Mouse (Mus musculus) liver, embryonic 12.5 days (tissue): ENCODE data around the gene Cadps2. TPM values are rescaled to one million over a fixed set of nuclear protein-coding genes. Genes with fewer than 3 reads are reported as not detected.

Experiments used
- ATAC-seq: fragments of 200-750 bp; cut with Nextera tagmentation; 2 replicates; pipeline ENCODE4 v1.8.0; 2017; ENCODE audit warnings: moderate number of reproducible peaks, mild to moderate bottlenecking, moderate library complexity
- H3K27ac ChIP-seq: fragments of 300-500 bp; sonication (generic); 2 replicates; pipeline ENCODE4 v1.5.1; 2016; ENCODE audit warnings: mild to moderate bottlenecking
- H3K27me3 ChIP-seq: fragments of 300-500 bp; sonication (generic); replicated peaks from 2 replicates; pipeline ENCODE4 v1.6.1; 2016; ENCODE audit warnings: mild to moderate bottlenecking, moderate library complexity
- H3K36me3 ChIP-seq: fragments of 300-500 bp; sonication (generic); 2 replicates; pipeline ENCODE4 v1.6.1; 2016; ENCODE audit warnings: mild to moderate bottlenecking, moderate library complexity
- H3K4me1 ChIP-seq: fragments of 300-500 bp; sonication (generic); 2 replicates; pipeline ENCODE4 v1.6.1; 2016
- H3K4me2 ChIP-seq: fragments of 300-500 bp; sonication (generic); 2 replicates; pipeline ENCODE4 v1.6.1; 2016; ENCODE audit warnings: mild to moderate bottlenecking, moderate library complexity
- H3K4me3 ChIP-seq: fragments of 300-500 bp; sonication (generic); 2 replicates; pipeline ENCODE4 v1.5.1; 2016; ENCODE audit warnings: mild to moderate bottlenecking, moderate library complexity
- H3K9ac ChIP-seq: fragments of 300-500 bp; sonication (generic); 2 replicates; pipeline ENCODE4 v1.6.1; 2016; ENCODE audit warnings: mild to moderate bottlenecking, moderate library complexity
- H3K9me3 ChIP-seq: fragments of 300-500 bp; sonication (generic); replicated peaks from 2 replicates; pipeline ENCODE4 v1.6.1; 2016; ENCODE audit warnings: mild to moderate bottlenecking, moderate library complexity
- WGBS: fragments of 180-500 bp; shearing (Covaris S2); methylation state at CpG from one replicate; pipeline ENCODE4 v1.1.7; 2016; ENCODE audit not compliant: insufficient replicate concordance; 5-methylcytosine and 5-hydroxymethylcytosine counted together
- polyA plus RNA-seq: library from polyadenylated mRNA; unstranded; fragments of >200 nt; fragmentation: Nextera tagmentation; extraction: Ambion mirVana; gene quantifications from 2 replicates; pipeline ENCODE4 v1.2.1, GENCODE M21; 2016

The Cadps2 gene
- polyA plus RNA-seq, 1 experiment from 2014 or later = 0.11 TPM

GRCm38 (mm10) chr6:23314291-23314690, 524.9 kb downstream of the Cadps2 start:
- no peak overlapping the region for H3K27ac ChIP-seq
- H3K4me3 ChIP-seq = no peak overlapping the region
- H3K4me1 ChIP-seq = no peaks in the 10 kb centered on the region
- no peak for ATAC-seq
- WGBS = 69% methylated on average over 5 of the region's 5 CpGs
- no peaks in the 10 kb centered on the region for H3K36me3 ChIP-seq
- H3K9ac ChIP-seq = no peak overlapping the region
- no peak overlapping the region for H3K4me2 ChIP-seq
- H3K27me3 ChIP-seq = no peaks in the 10 kb centered on the region
- H3K9me3 ChIP-seq = no peaks in the 10 kb centered on the region

DNA sequence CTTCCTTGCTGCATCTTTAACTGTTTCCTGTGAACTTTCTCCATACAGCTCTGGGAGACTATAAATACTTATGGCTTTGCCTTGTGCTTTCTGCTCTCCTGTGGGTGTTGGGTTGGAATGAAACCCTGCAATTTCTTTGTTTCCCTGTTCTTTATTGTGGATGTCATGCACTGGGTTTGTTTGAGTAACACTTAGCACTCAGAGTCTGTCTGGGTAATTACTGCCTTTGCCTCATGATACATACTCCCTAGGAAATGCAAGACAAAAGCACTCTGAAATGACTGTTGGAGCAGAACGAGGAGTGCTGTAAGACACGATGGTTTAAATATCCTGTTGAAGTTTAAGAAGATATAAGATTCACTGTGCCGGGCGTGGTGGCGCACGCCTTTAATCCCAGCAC, 533.2 kb downstream of the Cadps2 start:
- no peak overlapping the region for H3K9ac ChIP-seq
- WGBS = 79% methylated on average over 6 of the region's 6 CpGs
- no peaks in the 10 kb centered on the region for H3K9me3 ChIP-seq
- H3K27me3 ChIP-seq = no peaks in the 10 kb centered on the region
- H3K4me1 ChIP-seq = no peaks in the 10 kb centered on the region
- ATAC-seq = no peak
- H3K4me3 ChIP-seq = no peak overlapping the region
- no peaks in the 10 kb centered on the region for H3K36me3 ChIP-seq
- no peak overlapping the region for H3K4me2 ChIP-seq
- no peak overlapping the region for H3K27ac ChIP-seq

- no peaks in the 10 kb centered on the region for H3K27me3 ChIP-seq
These were observed 540.6 kb downstream of the Cadps2 start for GRCm38 (mm10) chr6:23298596-23298995.

DNA sequence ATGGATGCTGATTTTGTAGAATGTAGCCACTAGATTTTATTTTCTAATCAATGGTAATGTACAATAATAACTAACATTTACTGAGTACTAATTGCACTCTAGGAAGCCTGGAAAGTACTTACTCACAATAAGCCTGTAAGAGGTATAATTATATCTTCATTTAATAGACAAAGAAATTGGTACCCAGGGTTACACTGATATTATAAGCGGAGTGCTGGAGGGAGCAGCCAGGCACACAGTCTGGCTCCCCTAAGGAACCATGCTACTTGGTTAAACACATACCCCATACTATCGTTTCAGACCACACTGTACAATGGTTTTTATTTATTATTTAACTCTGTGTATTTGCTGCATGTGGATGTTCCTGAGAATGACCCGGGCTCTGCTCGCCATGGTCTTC, 544.5 kb downstream of the Cadps2 start:
- H3K27ac ChIP-seq = no peak overlapping the region
- H3K9ac ChIP-seq = no peak overlapping the region
- H3K36me3 ChIP-seq = no peaks in the 10 kb centered on the region
- H3K4me2 ChIP-seq = no peak overlapping the region
- no peaks in the 10 kb centered on the region for H3K9me3 ChIP-seq
- ATAC-seq = no peak
- no peak overlapping the region for H3K4me3 ChIP-seq
- H3K4me1 ChIP-seq = no peaks in the 10 kb centered on the region
- 70% methylated on average over 4 of the region's 4 CpGs for WGBS
- no peaks in the 10 kb centered on the region for H3K27me3 ChIP-seq

More at GRCm38 (mm10) chr6:23298596-23298995, 540.6 kb downstream of the Cadps2 start:
- Histone ChIP-seq H3K36me3 (no peaks in the 10 kb centered on the region), H3K27ac (no peak overlapping the region), H3K9ac (no peak overlapping the region), H3K4me3 (no peak overlapping the region), H3K4me1 (no peaks in the 10 kb centered on the region), H3K4me2 (no peak overlapping the region), H3K9me3 (no peaks in the 10 kb centered on the region)
- ATAC-seq = no peak
- 69% methylated on average over 2 of the region's 2 CpGs for WGBS

DNA sequence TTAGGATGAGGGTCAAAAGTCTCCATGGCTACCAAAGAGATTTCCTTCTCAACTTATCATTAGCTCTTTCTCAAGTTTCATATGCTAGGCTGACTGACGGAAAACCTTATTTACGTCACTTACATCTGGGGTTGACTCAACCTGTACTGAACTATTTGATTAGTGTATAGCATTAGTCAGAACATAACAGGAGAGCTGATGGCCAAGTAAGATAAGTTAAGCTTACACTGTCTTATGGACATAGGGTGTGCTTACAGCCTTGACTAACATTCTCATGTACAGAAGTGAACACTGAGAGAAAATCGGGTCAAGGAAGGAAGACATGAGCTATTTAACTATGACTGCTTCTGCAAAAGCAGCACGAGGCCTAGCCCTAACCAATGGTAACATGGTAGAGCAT, 550.5 kb downstream of the Cadps2 start:
- WGBS = 63% methylated on average over 4 of the region's 4 CpGs
- Histone ChIP-seq H3K4me1 (no peaks in the 10 kb centered on the region), H3K9ac (no peak overlapping the region)

GRCm38 (mm10) chr6:23281514-23281820, 557.8 kb downstream of the Cadps2 start:
- Histone ChIP-seq H3K36me3 (no peaks in the 10 kb centered on the region), H3K27me3 (no peaks in the 10 kb centered on the region), H3K4me3 (no peak overlapping the region), H3K27ac (no peak overlapping the region), H3K4me1 (no peaks in the 10 kb centered on the region), H3K9ac (no peak overlapping the region), H3K4me2 (no peak overlapping the region), H3K9me3 (no peaks in the 10 kb centered on the region)
- WGBS = 49% methylated on average over 9 of the region's 9 CpGs
- no peak for ATAC-seq

More for the DNA sequence above, 550.5 kb downstream of the Cadps2 start:
- H3K4me3 ChIP-seq = no peak overlapping the region
- H3K9me3 ChIP-seq = no peaks in the 10 kb centered on the region
- H3K27me3 ChIP-seq = no peaks in the 10 kb centered on the region
- H3K36me3 ChIP-seq = no peaks in the 10 kb centered on the region
- H3K27ac ChIP-seq = no peak overlapping the region
- no peak for ATAC-seq
- no peak overlapping the region for H3K4me2 ChIP-seq

- H3K9me3 ChIP-seq = no peaks in the 10 kb centered on the region
- H3K4me2 ChIP-seq = no peak overlapping the region
- H3K4me3 ChIP-seq = no peak overlapping the region
- H3K4me1 ChIP-seq = no peaks in the 10 kb centered on the region
- H3K9ac ChIP-seq = no peak overlapping the region
- ATAC-seq = no peak
- 49% methylated on average over 15 of the region's 15 CpGs for WGBS
- no peaks in the 10 kb centered on the region for H3K36me3 ChIP-seq
- H3K27me3 ChIP-seq = no peaks in the 10 kb centered on the region
- no peak overlapping the region for H3K27ac ChIP-seq
These were observed 558.3 kb downstream of the Cadps2 start for GRCm38 (mm10) chr6:23280811-23281513.

GRCm38 (mm10) chr6:23273483-23273882, 565.7 kb downstream of the Cadps2 start:
- no peaks in the 10 kb centered on the region for H3K4me1 ChIP-seq
- no peak overlapping the region for H3K4me2 ChIP-seq
- H3K9ac ChIP-seq = no peak overlapping the region
- H3K36me3 ChIP-seq = no peaks in the 10 kb centered on the region
- no peaks in the 10 kb centered on the region for H3K9me3 ChIP-seq
- WGBS = 71% methylated on average over 4 of the region's 4 CpGs
- ATAC-seq = no peak
- no peak overlapping the region for H3K27ac ChIP-seq
- no peak overlapping the region for H3K4me3 ChIP-seq
- H3K27me3 ChIP-seq = peaks cover 8% of the 10 kb centered on the region; the same call in 1 of the 2 replicates

DNA sequence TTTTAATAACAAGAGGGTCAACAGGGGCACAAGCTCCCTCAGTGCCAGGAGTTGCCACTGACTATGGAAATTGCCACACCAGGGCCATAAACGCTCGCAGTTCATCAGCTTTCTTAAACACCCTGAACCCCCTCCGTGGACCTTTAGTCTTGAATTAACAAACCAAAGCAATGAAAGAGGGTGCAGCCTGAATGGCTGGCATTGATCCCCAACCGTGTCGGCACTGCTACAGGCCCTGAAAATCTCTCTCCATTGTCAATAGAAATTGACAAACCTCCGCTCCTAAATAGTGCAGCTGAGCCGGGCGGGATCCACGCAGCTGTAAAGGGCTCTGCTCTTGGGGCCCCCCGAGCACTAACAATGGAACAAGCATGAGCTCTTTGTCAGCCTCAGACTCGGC, 566.2 kb downstream of the Cadps2 start:
- 21% methylated on average over 11 of the region's 11 CpGs for WGBS

DNA sequence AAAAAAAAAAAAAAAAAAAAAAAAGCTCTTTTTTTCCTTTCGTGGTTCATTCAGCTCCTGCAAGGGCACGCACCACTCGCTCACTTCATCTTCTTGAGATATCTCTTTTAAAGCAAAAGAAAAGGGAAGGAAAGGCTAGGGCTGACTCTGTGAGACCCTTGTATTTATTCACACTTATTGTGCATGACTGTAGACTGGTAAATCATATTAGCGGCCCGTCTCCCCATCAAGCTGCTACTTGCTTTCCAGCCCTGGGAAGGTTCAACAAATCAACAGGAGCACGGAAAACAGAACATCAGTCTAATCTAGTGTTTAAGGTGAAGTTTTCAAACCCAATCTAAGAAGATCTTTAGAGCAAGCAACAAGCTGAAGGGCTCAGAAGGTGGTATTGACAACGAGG, 566.7 kb downstream of the Cadps2 start:
- Histone ChIP-seq H3K9me3 (no peaks in the 10 kb centered on the region), H3K27ac (no peak overlapping the region), H3K4me3 (no peak overlapping the region), H3K4me1 (no peaks in the 10 kb centered on the region), H3K9ac (no peak overlapping the region), H3K36me3 (no peaks in the 10 kb centered on the region), H3K4me2 (no peak overlapping the region), H3K27me3 (peaks cover 8% of the 10 kb centered on the region; the same call in 1 of the 2 replicates)
- WGBS = 32% methylated on average over 7 of the region's 7 CpGs
- ATAC-seq = no peak

More for the DNA sequence above, 566.2 kb downstream of the Cadps2 start:
- Histone ChIP-seq H3K27ac (no peak overlapping the region), H3K4me2 (no peak overlapping the region), H3K4me3 (no peak overlapping the region), H3K27me3 (peaks cover 8% of the 10 kb centered on the region; the same call in 1 of the 2 replicates), H3K36me3 (no peaks in the 10 kb centered on the region), H3K9ac (no peak overlapping the region), H3K4me1 (no peaks in the 10 kb centered on the region), H3K9me3 (no peaks in the 10 kb centered on the region)
- no peak for ATAC-seq

- Histone ChIP-seq H3K36me3 (no peaks in the 10 kb centered on the region), H3K27ac (no peak overlapping the region), H3K9me3 (no peaks in the 10 kb centered on the region), H3K4me3 (no peak overlapping the region), H3K4me1 (no peaks in the 10 kb centered on the region), H3K27me3 (peaks cover 58% of the 10 kb centered on the region), H3K9ac (no peak overlapping the region), H3K4me2 (no peak overlapping the region)
- 6% methylated on average over 9 of the region's 9 CpGs for WGBS
- no peak for ATAC-seq
These were observed 578.5 kb downstream of the Cadps2 start for GRCm38 (mm10) chr6:23260738-23261050.

- WGBS = 8% methylated on average over 36 of the region's 36 CpGs
- no peaks in the 10 kb centered on the region for H3K4me1 ChIP-seq
- H3K9me3 ChIP-seq = no peaks in the 10 kb centered on the region
- no peak overlapping the region for H3K9ac ChIP-seq
- no peak for ATAC-seq
- no peak overlapping the region for H3K4me3 ChIP-seq
- peaks cover 64% of the 10 kb centered on the region for H3K27me3 ChIP-seq
- H3K27ac ChIP-seq = no peak overlapping the region
- H3K4me2 ChIP-seq = no peak overlapping the region
- H3K36me3 ChIP-seq = no peaks in the 10 kb centered on the region
These were observed 579.0 kb downstream of the Cadps2 start for GRCm38 (mm10) chr6:23260016-23260737.
